Mouse (Mus musculus) heart, postnatal 0 days (tissue): Measurements from ENCODE around the gene Ift122. TPM values are rescaled to one million over a fixed set of nuclear protein-coding genes. Genes with fewer than 3 reads are reported as not detected.

ENCODE experiments used
- ATAC-seq: fragments of 200-750 bp; cut with Nextera tagmentation; 2 replicates; pipeline ENCODE4 v1.8.0; 2017; ENCODE audit warnings: low read depth, moderate number of reproducible peaks, moderate library complexity; ENCODE audit not compliant: insufficient read depth
- DNase-seq: peaks from one replicate; pipeline ENCODE4 v3.0.0-alpha.2; 2016; ENCODE audit warnings: low spot score
- H3K27ac ChIP-seq: fragments of 300-500 bp; sonication (generic); 2 replicates; pipeline ENCODE4 v1.5.1; 2014; ENCODE audit warnings: low read depth, mild to moderate bottlenecking
- H3K27me3 ChIP-seq: fragments of 300-500 bp; sonication (generic); 2 replicates; pipeline ENCODE4 v1.6.1; 2014; ENCODE audit warnings: low read length, mixed read lengths; ENCODE audit not compliant: control insufficient read depth, insufficient read depth
- H3K36me3 ChIP-seq: fragments of 300-500 bp; sonication (generic); replicated peaks from 2 replicates; pipeline ENCODE4 v1.6.1; 2014; ENCODE audit warnings: low read length, mixed read lengths; ENCODE audit not compliant: control insufficient read depth, insufficient read depth
- H3K4me1 ChIP-seq: fragments of 300-500 bp; sonication (generic); 2 replicates; pipeline ENCODE4 v1.6.1; 2014; ENCODE audit warnings: antibody characterized with exemption; ENCODE audit not compliant: control insufficient read depth, insufficient read depth
- H3K4me2 ChIP-seq: fragments of 300-500 bp; sonication (generic); 2 replicates; pipeline ENCODE4 v1.6.1; 2014; ENCODE audit warnings: low read depth, mild to moderate bottlenecking, low read length, moderate library complexity
- H3K4me3 ChIP-seq: fragments of 300-500 bp; sonication (generic); 2 replicates; pipeline ENCODE4 v1.5.1; 2014; ENCODE audit warnings: low read depth, low read length
- H3K9ac ChIP-seq: fragments of 300-500 bp; sonication (generic); replicated peaks from 2 replicates; pipeline ENCODE4 v1.6.1; 2014; ENCODE audit warnings: low read depth, low read length, mixed read lengths
- H3K9me3 ChIP-seq: fragments of 300-500 bp; sonication (generic); replicated peaks from 2 replicates; pipeline ENCODE4 v1.6.1; 2016; ENCODE audit warnings: low read length; ENCODE audit not compliant: control insufficient read depth
- CTCF ChIP-seq: IDR thresholded peaks from 2 replicates; pipeline ENCODE4 v1.5.1; 2016; ENCODE audit warnings: antibody characterized with exemption, control low read depth, low read depth
- EP300 ChIP-seq: IDR thresholded peaks from 2 replicates; pipeline ENCODE4 v1.6.1; 2016; ENCODE audit warnings: antibody characterized with exemption, low read depth
- WGBS: fragments of 180-500 bp; shearing (Covaris S2); extraction: QIAGEN DNeasy Blood & Tissue Kit; methylation state at CpG from one replicate; pipeline ENCODE4 v1.1.7; 2014; 5-methylcytosine and 5-hydroxymethylcytosine counted together
- polyA plus RNA-seq: library from polyadenylated mRNA; unstranded; fragments of >200 nt; fragmentation: Nextera tagmentation; extraction: Ambion mirVana; gene quantifications from 2 replicates; pipeline ENCODE4 v1.2.1, GENCODE M21; 2015
- total RNA-seq: library from RNA; depleted of rRNA; stranded (reverse); fragments of >200 nt; gene quantifications from 2 replicates; pipeline ENCODE4 v1.2.3, GENCODE M21; 2014; ENCODE audit warnings: low replicate concordance; rRNA removed

Ift122 gene
- total and polyA plus RNA-seq, 2 experiments from 2014 or later: 13.5 to 25.8 TPM

DNA sequence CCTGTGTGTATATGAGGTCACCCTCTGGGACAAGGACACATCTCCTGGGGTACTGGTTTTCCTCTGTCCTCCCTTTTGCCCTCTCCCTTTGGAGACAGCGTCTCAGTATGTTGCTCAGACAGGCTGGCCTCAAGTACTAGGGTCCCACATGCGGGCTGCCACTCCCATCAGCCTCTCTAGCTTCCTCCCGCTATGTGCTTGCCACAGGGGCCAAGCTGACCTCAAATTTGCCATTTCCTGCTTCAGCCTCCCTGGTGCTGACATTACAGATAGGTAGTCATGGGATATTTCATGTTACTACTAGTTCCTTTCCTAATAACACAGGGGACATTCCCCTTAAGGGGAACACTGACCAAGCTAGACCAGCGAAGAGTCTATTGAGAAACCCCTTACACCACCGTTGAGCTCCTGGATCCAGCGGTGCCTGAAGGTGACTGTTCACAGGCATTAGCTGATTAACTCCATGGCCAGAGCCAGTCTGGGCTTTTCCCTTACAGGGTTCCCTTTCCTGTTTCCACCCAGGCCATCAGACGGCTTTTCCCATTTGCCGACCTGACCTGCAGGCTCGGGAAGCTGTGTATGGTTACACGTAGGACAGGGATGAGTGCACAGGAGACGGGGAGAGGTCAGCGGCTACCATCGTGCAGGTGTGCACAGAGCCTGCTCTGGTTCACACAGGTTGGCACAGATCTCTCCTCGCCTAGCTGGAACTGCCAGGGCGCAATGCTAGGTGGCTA, 120.0 kb downstream of the Ift122 start:
- Histone ChIP-seq H3K4me2 (no peak overlapping the region), H3K27ac (no peak overlapping the region), H3K9ac (no peak overlapping the region), H3K36me3 (peaks cover 49% of the 10 kb centered on the region), H3K4me1 (peaks cover 14% of the 10 kb centered on the region), H3K4me3 (no peak overlapping the region), H3K27me3 (no peaks in the 10 kb centered on the region), H3K9me3 (no peaks in the 10 kb centered on the region)
- ATAC-seq (no peak), DNase-seq (no peak)
- TF ChIP-seq CTCF: no peak
- TF ChIP-seq EP300: no peak
- WGBS: 84% methylated on average over 15 of the region's 15 CpGs

DNA sequence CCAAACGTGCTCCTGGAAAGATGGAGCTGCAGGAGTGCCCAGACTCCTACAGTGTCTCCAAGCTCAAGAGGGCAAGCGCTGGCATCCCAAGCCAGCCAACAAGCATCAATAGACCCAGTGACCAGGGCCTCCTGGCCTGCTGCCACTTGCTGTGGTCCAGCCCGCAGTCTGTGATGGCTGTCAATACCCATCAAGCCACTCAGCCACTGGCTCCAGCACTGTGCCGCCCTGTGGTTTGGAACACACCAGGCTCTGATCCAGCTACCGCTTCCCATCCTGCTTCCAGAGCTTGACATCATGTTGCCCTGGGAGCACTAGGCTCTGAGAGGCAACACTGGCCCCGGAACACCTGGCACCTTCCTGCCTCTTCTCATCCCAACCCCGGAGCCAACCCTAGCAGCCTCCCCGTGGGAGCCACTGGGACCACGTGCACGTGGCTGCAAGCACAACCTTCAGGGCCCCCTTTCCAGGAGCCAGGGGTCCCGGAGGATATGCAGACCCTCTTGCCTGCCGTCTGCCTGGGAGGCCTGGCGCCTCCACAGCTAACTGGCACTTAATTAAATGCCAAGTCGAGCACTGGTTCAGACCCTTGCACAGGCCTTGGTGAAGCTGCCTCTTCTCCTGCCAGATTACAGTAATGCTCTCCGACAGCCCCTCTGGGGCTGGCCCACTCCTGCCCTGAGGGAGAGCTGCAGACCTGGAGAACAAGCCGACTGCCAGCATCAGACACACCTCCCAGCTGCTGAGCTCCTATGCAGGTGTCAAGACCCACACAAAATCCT, 120.8 kb downstream of the Ift122 start:
- Histone ChIP-seq H3K4me2 (no peak overlapping the region), H3K4me1 (peaks cover 14% of the 10 kb centered on the region), H3K9ac (no peak overlapping the region), H3K4me3 (no peak overlapping the region), H3K27me3 (no peaks in the 10 kb centered on the region), H3K36me3 (peaks cover 53% of the 10 kb centered on the region), H3K27ac (no peak overlapping the region), H3K9me3 (no peaks in the 10 kb centered on the region)
- TF ChIP-seq EP300: no peak
- no peak for TF ChIP-seq CTCF
- DNase-seq (no peak), ATAC-seq (no peak)
- WGBS: 69% methylated on average over 16 of the region's 16 CpGs

DNA sequence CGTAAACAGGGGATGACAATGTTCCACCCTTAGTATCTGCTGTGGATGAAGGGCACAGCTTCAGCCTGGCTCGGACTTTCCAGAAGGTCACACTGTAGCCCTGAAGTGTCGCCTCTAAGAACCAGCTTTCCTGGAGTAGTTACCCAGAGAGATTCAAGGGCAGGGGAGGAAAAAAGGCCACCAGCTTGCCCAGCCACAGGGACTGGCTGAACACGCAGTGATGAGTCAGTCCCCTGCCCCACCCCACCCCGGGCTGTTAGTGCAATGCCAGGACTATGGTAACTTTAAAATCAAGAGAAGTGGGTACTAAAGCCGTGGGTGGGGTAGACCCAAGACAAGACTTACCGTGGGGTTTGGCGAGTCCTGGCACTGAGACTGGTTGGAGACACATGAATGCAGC, 122.3 kb downstream of the Ift122 start:
- DNase-seq (no peak), ATAC-seq (no peak)
- no peak overlapping the region for H3K27ac ChIP-seq
- H3K4me1 ChIP-seq: peaks cover 14% of the 10 kb centered on the region
- no peaks in the 10 kb centered on the region for H3K9me3 ChIP-seq
- no peak overlapping the region for H3K9ac ChIP-seq
- H3K4me2 ChIP-seq: no peak overlapping the region
- TF ChIP-seq CTCF (no peak), EP300 (no peak)
- WGBS: 80% methylated on average over 8 of the region's 8 CpGs
- peaks cover 60% of the 10 kb centered on the region for H3K36me3 ChIP-seq
- H3K4me3 ChIP-seq: no peak overlapping the region
- no peaks in the 10 kb centered on the region for H3K27me3 ChIP-seq

Other genes with a start within 250 kb of the Ift122 start
- 182 and 204 TPM in 2 replicates for gene Raf1, start 176.8 kb upstream of the Ift122 start, total RNA-seq
- 72.3 and 80.6 TPM in 2 replicates for gene Raf1, start 176.8 kb upstream of the Ift122 start, polyA plus RNA-seq
- gene Tmem40, start 91.1 kb upstream of the Ift122 start, total RNA-seq: 0.23 and 2.3 TPM in 2 replicates
- 0.26 and 0.40 TPM in 2 replicates for gene Tmem40, start 91.1 kb upstream of the Ift122 start, polyA plus RNA-seq
- gene Cand2, start 78.9 kb upstream of the Ift122 start, total RNA-seq: 50.9 and 56.5 TPM in 2 replicates
- gene Cand2, start 78.9 kb upstream of the Ift122 start, polyA plus RNA-seq: 29.2 and 30.0 TPM in 2 replicates
- gene Rpl32, start 44.7 kb upstream of the Ift122 start, total RNA-seq: 1,019 and 1,034 TPM in 2 replicates
- gene Rpl32, start 44.7 kb upstream of the Ift122 start, polyA plus RNA-seq: 1,074 and 1,115 TPM in 2 replicates
- gene Efcab12, start 15.1 kb upstream of the Ift122 start, total RNA-seq: 1.5 TPM in 1 of 2 replicates, not detected in the other
- gene Efcab12, start 15.1 kb upstream of the Ift122 start, polyA plus RNA-seq: 0.29 and 0.30 TPM in 2 replicates
- 1.2 and 1.5 TPM in 2 replicates for gene Mbd4, start 99 bp upstream of the Ift122 start, total RNA-seq
- gene Mbd4, start 99 bp upstream of the Ift122 start, polyA plus RNA-seq: 3.4 and 4.8 TPM in 2 replicates
- gene Rho, start 78.3 kb downstream of the Ift122 start, total RNA-seq: 1.3 TPM in 1 of 2 replicates, not detected in the other
- gene Rho, start 78.3 kb downstream of the Ift122 start, polyA plus RNA-seq: 0.04 TPM in 1 of 2 replicates, not detected in the other
- not detected in 2 replicates for gene H1foo, start 91.5 kb downstream of the Ift122 start, total RNA-seq
- gene H1foo, start 91.5 kb downstream of the Ift122 start, polyA plus RNA-seq: not detected in 2 replicates
- 82.4 and 166 TPM in 2 replicates for gene Plxnd1, start 141.5 kb downstream of the Ift122 start, total RNA-seq
- gene Plxnd1, start 141.5 kb downstream of the Ift122 start, polyA plus RNA-seq: 28.1 and 37.7 TPM in 2 replicates